Mouse (Mus musculus) CH12.LX (cell line): Measurements from ENCODE around the gene Sypl.

Source experiments
- BHLHE40 ChIP-seq: IDR thresholded peaks from 2 replicates; pipeline ENCODE4 v1.6.1; 2011; ENCODE audit warnings: mild to moderate bottlenecking, low read depth, low read length, improper control_type of control experiment
- CTCF ChIP-seq, 2 experiments: IDR thresholded peaks in 1 of 2; conservative IDR thresholded peaks in 1 of 2; 2 replicates each; pipeline ENCODE4 v1.5.1; 2011 to 2012; ENCODE audit warnings: low read depth in 2 of 2, low read length in 2 of 2, improper control_type of control experiment in 1 of 2, inconsistent platforms in 1 of 2, mild to moderate bottlenecking in 1 of 2, moderate library complexity in 1 of 2
- E2F4 ChIP-seq: IDR thresholded peaks from 2 replicates; pipeline ENCODE4 v1.6.1; 2011; ENCODE audit warnings: low read depth, low read length, improper control_type of control experiment; ENCODE audit not compliant: insufficient replicate concordance
- EP300 ChIP-seq: IDR thresholded peaks from 2 replicates; pipeline ENCODE4 v1.6.1; 2011; ENCODE audit warnings: low read length, improper control_type of control experiment
- HCFC1 ChIP-seq: IDR thresholded peaks from 2 replicates; pipeline ENCODE4 v1.6.1; 2012; ENCODE audit warnings: low read depth, mild to moderate bottlenecking, inconsistent platforms, low read length, improper control_type of control experiment
- JUND ChIP-seq: conservative IDR thresholded peaks from 2 replicates; pipeline ENCODE4 v1.6.1; 2011; ENCODE audit warnings: low read depth, low read length, improper control_type of control experiment
- MAZ ChIP-seq: IDR thresholded peaks from 2 replicates; pipeline ENCODE4 v1.6.1; 2012; ENCODE audit warnings: low read depth, mild to moderate bottlenecking, inconsistent platforms, low read length, improper control_type of control experiment, moderate library complexity
- NELFE ChIP-seq: IDR thresholded peaks from 2 replicates; pipeline ENCODE4 v1.6.1; 2011; ENCODE audit warnings: low read depth, low read length, improper control_type of control experiment
- NRF1 ChIP-seq: IDR thresholded peaks from 2 replicates; pipeline ENCODE4 v1.6.1; 2014; ENCODE audit warnings: low read depth, mild to moderate bottlenecking, inconsistent platforms, low read length, improper control_type of control experiment, moderate library complexity
- PAX5 ChIP-seq: IDR thresholded peaks from 2 replicates; pipeline ENCODE4 v1.6.1; 2012; ENCODE audit warnings: low read length, inconsistent platforms, mixed read lengths
- POLR2A ChIP-seq: IDR thresholded peaks from 2 replicates; pipeline ENCODE4 v1.6.1; 2011; ENCODE audit warnings: low read depth, mild to moderate bottlenecking, improper control_type of control experiment, low read length
- UBTF ChIP-seq: IDR thresholded peaks from 2 replicates; pipeline ENCODE4 v1.6.1; 2012; ENCODE audit warnings: low read depth, mild to moderate bottlenecking, inconsistent platforms, low read length, improper control_type of control experiment, moderate library complexity
- USF1 ChIP-seq: IDR thresholded peaks from 2 replicates; pipeline ENCODE4 v1.6.1; 2014; ENCODE audit warnings: low read depth, mild to moderate bottlenecking, inconsistent platforms, low read length, improper control_type of control experiment
- ZNF384 ChIP-seq: IDR thresholded peaks from 2 replicates; pipeline ENCODE4 v1.6.1; 2012; ENCODE audit warnings: low read depth, low read length, improper control_type of control experiment, inconsistent platforms

DNA sequence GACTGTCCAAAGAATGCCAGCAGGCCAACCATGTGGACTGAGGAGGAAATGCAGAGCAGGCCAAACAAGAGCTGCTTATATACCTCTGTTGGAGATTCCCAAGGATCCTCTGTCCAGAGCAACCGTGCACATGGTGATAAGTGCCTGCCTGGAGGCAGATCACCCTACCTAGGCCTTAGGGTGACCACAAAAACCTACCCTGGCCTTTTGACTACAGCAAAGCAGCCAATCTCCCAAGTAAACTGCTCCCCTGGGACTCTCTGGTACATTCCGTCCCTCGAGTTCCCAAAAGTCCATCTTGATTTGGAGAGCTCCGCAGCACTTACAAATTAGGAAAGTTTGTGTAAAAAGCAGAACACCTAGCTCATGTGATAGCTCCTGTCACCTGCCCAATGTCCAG lies 32.6 kb upstream of the Sypl start:
- TF ChIP-seq HCFC1 (no peak), UBTF (no peak), BHLHE40 (no peak), CTCF (conservative IDR thresholded peaks at IDR 0.05 in 1 of 2, IDR thresholded peaks at IDR 0.05 in 1 of 2; ENCODE audit: low read depth in 2 of 2, low read length in 2 of 2) (no peak), JUND (no peak), EP300 (no peak), NELFE (no peak), ZNF384 (no peak), PAX5 (no peak), NRF1 (no peak), POLR2A (no peak), MAZ (no peak), USF1 (no peak), E2F4 (no peak)
